Mouse (Mus musculus) liver, embryonic 15.5 days (tissue): Measurements from ENCODE around the gene Gfm1. TPM values are rescaled to one million over a fixed set of nuclear protein-coding genes. Genes with fewer than 3 reads are reported as not detected.
A peak's percentile ranks its signal among the peaks of the same experiment; 100 is the strongest.

Experiments
- ATAC-seq: fragments of 200-750 bp; cut with Nextera tagmentation; 2 replicates; pipeline ENCODE4 v1.8.0; 2017; ENCODE audit warnings: moderate number of reproducible peaks, mild to moderate bottlenecking, moderate library complexity; ENCODE audit not compliant: insufficient read depth
- H3K27ac ChIP-seq: fragments of 300-500 bp; sonication (generic); replicated peaks from 2 replicates; pipeline ENCODE4 v1.5.1; 2015; ENCODE audit warnings: mild to moderate bottlenecking, inconsistent platforms
- H3K27me3 ChIP-seq: fragments of 300-500 bp; sonication (generic); 2 replicates; pipeline ENCODE4 v1.6.1; 2015; ENCODE audit warnings: mild to moderate bottlenecking, inconsistent platforms
- H3K36me3 ChIP-seq: fragments of 300-500 bp; sonication (generic); replicated peaks from 2 replicates; pipeline ENCODE4 v1.6.1; 2015; ENCODE audit warnings: moderate library complexity, mild to moderate bottlenecking, inconsistent platforms
- H3K4me1 ChIP-seq: fragments of 300-500 bp; sonication (generic); replicated peaks from 2 replicates; pipeline ENCODE4 v1.6.1; 2015; ENCODE audit warnings: inconsistent platforms
- H3K4me2 ChIP-seq: fragments of 300-500 bp; sonication (generic); 2 replicates; pipeline ENCODE4 v1.6.1; 2015; ENCODE audit warnings: moderate library complexity, mild to moderate bottlenecking, inconsistent platforms
- H3K4me3 ChIP-seq: fragments of 300-500 bp; sonication (generic); replicated peaks from 2 replicates; pipeline ENCODE4 v1.5.1; 2015; ENCODE audit warnings: mild to moderate bottlenecking, inconsistent platforms
- H3K9ac ChIP-seq: fragments of 300-500 bp; sonication (generic); 2 replicates; pipeline ENCODE4 v1.6.1; 2015; ENCODE audit warnings: moderate library complexity, mild to moderate bottlenecking, inconsistent platforms
- H3K9me3 ChIP-seq: fragments of 300-500 bp; sonication (generic); replicated peaks from 2 replicates; pipeline ENCODE4 v1.6.1; 2016; ENCODE audit warnings: inconsistent platforms
- WGBS: fragments of 180-500 bp; shearing (Covaris S2); methylation state at CpG from one replicate; pipeline ENCODE4 v1.1.7; 2015; ENCODE audit warnings: mixed read lengths; ENCODE audit not compliant: insufficient replicate concordance; 5-methylcytosine and 5-hydroxymethylcytosine counted together
- polyA plus RNA-seq: library from polyadenylated mRNA; unstranded; fragments of >200 nt; fragmentation: Nextera tagmentation; extraction: Ambion mirVana; gene quantifications from 2 replicates; pipeline ENCODE4 v1.2.1, GENCODE M21; 2015

Gene Gfm1
- polyA plus RNA-seq, 1 experiment from 2014 or later = 29.8 TPM

DNA sequence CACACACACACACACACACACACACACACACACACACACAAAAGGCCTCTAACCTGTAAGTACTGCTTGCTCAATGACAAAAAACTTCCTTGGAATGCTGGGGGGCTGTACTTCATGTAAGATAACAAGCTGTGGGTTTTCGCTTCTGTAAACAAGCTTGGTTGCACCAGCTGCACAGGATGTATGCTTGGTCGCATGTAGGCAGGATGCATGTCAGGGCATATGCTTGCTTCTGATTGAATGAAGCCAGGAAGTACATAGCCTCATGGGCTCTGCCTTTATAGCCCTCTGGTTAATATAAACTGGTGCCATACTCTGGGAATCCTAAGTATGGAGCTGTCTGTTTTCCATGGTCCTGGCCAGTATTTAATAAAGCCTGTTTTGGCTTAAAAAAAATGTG lies 68.1 kb downstream of the Gfm1 start:
- Histone ChIP-seq H3K4me3 (no peak overlapping the region), H3K27me3 (no peaks in the 10 kb centered on the region), H3K4me2 (no peak overlapping the region), H3K36me3 (no peaks in the 10 kb centered on the region), H3K4me1 (peaks cover 9% of the 10 kb centered on the region), H3K9ac (no peak overlapping the region), H3K9me3 (no peaks in the 10 kb centered on the region), H3K27ac (no peak overlapping the region)
- WGBS = 66% methylated on average over 2 of the region's 2 CpGs
- no peak for ATAC-seq

DNA sequence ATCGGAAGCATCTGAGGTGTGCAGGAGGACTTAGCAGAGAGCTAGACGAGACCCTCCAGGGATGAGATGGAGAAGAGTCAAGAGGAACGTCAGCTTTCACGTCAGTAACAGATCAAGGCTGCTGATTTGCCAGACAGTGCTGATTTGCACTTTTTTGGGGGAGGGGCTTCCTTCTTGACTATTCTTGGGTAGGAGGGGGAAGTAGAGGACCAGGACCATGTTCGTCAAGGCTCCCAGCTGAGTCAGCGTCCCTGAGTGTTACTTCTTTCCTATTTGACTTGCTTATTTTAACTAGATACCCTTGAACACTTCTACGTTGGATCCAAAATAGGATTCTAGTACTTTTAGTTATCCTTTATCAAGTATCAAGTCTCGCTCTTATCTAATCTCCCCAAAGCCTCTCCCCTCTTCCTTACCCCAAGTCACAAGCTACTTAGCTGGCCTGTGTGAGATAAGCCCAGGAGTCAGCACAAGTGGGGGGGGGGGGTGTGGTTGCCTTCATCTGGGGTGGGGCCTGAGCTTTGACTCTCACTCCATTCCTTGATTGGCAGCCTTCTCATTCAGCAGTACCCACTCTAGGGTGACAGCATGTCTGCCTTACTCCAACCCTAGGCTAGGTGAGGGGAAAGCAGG lies 69.0 kb downstream of the Gfm1 start:
- Histone ChIP-seq H3K4me3 (no peak overlapping the region), H3K4me2 (no peak overlapping the region), H3K36me3 (no peaks in the 10 kb centered on the region), H3K4me1 (peaks cover 9% of the 10 kb centered on the region), H3K9me3 (no peaks in the 10 kb centered on the region), H3K27me3 (no peaks in the 10 kb centered on the region), H3K9ac (no peak overlapping the region), H3K27ac (no peak overlapping the region)
- peak; percentile 77 for ATAC-seq
- 57% methylated on average over 8 of the region's 8 CpGs for WGBS

DNA sequence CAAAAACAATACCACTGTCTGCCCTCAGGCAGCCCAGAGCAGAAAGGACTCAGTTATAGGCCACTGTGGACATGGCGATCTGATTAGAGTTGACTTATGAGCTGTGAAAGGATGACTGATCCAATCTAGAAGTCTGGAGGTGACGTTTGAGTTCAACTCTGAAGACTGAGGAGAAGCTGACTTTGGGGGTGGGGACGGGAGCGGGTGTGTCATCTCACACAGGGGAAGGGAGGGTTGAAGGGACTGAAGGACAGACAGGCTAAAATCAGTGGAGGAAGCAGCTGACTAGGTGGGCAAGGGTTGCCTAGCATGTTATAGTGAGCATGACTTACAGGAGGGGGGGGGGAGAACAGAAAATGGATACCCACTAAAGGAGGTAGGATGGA lies 69.5 kb downstream of the Gfm1 start:
- ATAC-seq = peak; percentile 31; the same call in 1 of the 2 replicates
- H3K9me3 ChIP-seq = no peaks in the 10 kb centered on the region
- WGBS = 64% methylated on average over 4 of the region's 4 CpGs
- H3K4me1 ChIP-seq = peaks cover 9% of the 10 kb centered on the region
- H3K9ac ChIP-seq = no peak overlapping the region
- no peak overlapping the region for H3K27ac ChIP-seq
- H3K4me3 ChIP-seq = no peak overlapping the region
- no peaks in the 10 kb centered on the region for H3K27me3 ChIP-seq
- H3K4me2 ChIP-seq = no peak overlapping the region
- H3K36me3 ChIP-seq = no peaks in the 10 kb centered on the region

DNA sequence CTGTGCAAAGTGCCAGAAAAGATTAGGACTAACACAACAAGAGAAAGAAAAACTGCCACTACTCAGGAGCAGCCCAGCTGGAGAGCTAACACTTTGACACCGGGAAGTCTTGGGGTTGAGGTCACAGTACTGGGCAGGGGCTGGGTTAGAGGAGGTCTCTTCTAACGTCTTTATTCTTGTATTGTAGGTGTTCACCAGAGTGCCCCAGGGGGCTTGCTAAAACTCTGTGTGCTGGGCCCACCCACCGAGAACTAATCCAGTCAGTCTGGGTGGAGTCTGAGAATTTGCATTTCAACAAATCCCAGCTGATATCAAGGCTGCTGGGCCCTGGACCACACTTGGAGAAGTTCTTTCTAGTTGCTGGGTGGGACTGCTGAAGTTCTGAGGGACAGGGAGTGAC lies 74.0 kb downstream of the Gfm1 start:
- 16% methylated on average over 3 of the region's 3 CpGs for WGBS
- no peaks in the 10 kb centered on the region for H3K36me3 ChIP-seq
- no peaks in the 10 kb centered on the region for H3K27me3 ChIP-seq
- H3K27ac ChIP-seq = no peak overlapping the region
- H3K4me1 ChIP-seq = 0 out of 2 replicates have a peak, but pooled peaks cover 4% of the 10 kb centered on the region
- no peak overlapping the region for H3K4me3 ChIP-seq
- no peak overlapping the region for H3K4me2 ChIP-seq
- no peak for ATAC-seq
- H3K9me3 ChIP-seq = no peaks in the 10 kb centered on the region
- no peak overlapping the region for H3K9ac ChIP-seq

GRCm38 (mm10) chr3:67505286-67505685 lies 75.4 kb downstream of the Gfm1 start:
- no peak overlapping the region for H3K9ac ChIP-seq
- no peaks in the 10 kb centered on the region for H3K27me3 ChIP-seq
- H3K4me1 ChIP-seq = no peaks in the 10 kb centered on the region
- H3K9me3 ChIP-seq = no peaks in the 10 kb centered on the region
- no peak overlapping the region for H3K4me3 ChIP-seq
- H3K27ac ChIP-seq = no peak overlapping the region
- H3K4me2 ChIP-seq = no peak overlapping the region
- no peak for ATAC-seq
- H3K36me3 ChIP-seq = no peaks in the 10 kb centered on the region
- 57% methylated on average over 2 of the region's 2 CpGs for WGBS

DNA sequence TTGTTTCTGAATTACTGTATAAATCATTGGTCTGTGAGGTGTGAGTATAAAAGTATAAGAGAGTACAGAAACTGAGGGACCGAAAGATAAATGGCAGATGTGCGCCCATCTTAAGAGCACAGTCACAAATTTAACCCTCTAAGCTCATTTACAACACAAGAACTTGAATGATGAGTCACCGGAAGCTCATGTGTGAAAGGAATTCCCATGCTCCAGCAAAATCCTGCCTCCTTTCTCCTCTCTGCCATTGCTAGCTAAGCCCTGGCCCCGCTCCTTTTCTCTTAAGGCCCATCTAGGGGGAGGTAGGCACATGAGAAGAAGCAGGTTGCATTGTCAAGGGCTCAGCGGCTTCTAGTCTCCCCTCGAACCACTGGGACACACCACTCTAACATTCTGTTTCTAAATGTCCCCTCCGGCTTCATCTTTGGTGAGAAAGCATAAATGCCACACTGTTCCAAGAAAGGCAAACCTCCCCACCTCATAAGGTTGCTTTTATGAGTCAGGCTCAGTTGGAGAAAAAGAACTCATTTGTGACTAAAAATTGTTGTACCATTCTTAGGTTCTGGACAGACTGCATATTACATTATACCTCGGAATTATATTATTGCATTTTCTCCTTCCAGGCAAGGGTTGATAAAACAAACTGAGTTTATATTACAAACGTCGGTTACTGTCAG lies 78.5 kb downstream of the Gfm1 start:
- Histone ChIP-seq H3K9me3 (no peaks in the 10 kb centered on the region), H3K27ac (no peak overlapping the region), H3K4me3 (no peak overlapping the region), H3K4me1 (no peaks in the 10 kb centered on the region), H3K27me3 (peaks cover 2% of the 10 kb centered on the region), H3K9ac (no peak overlapping the region), H3K36me3 (no peaks in the 10 kb centered on the region), H3K4me2 (no peak overlapping the region)
- 69% methylated on average over 10 of the region's 10 CpGs for WGBS
- no peak for ATAC-seq

DNA sequence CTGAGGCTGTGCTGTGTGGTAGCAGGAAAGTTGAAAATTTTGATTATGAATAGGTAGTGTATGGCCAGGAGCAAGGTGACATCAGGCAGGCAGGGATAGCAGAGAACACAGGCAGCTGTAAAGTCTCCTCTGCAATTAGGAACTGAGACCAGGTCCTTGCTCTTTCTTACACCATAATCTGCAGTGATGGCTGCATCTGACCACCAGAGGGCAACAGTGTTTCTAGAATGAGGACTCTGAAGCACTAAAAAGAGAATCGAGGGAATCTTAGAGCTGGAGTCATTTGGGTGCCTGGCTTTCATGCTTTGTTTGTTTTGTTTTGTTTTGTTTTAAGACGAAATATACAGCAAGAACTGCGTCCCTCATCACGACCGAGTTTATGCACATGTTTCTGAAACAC lies 82.9 kb downstream of the Gfm1 start:
- H3K4me2 ChIP-seq = no peak overlapping the region
- 0% methylated on average over 5 of the region's 5 CpGs for WGBS
- H3K4me1 ChIP-seq = 0 out of 2 replicates have a peak, but pooled peaks cover 5% of the 10 kb centered on the region
- no peak overlapping the region for H3K27ac ChIP-seq
- peaks cover 41% of the 10 kb centered on the region for H3K27me3 ChIP-seq
- H3K9me3 ChIP-seq = no peaks in the 10 kb centered on the region
- H3K4me3 ChIP-seq = no peak overlapping the region
- no peaks in the 10 kb centered on the region for H3K36me3 ChIP-seq
- no peak overlapping the region for H3K9ac ChIP-seq
- ATAC-seq = no peak

GRCm38 (mm10) chr3:67514801-67515273 lies 84.9 kb downstream of the Gfm1 start:
- H3K4me2 ChIP-seq = peak overlapping the region; percentile 74
- H3K9ac ChIP-seq = no peak overlapping the region
- 0 out of 2 replicates have a peak, but pooled peaks cover 5% of the 10 kb centered on the region for H3K4me1 ChIP-seq
- no peaks in the 10 kb centered on the region for H3K36me3 ChIP-seq
- peak overlapping the region; percentile 53 for H3K4me3 ChIP-seq
- no peak for ATAC-seq
- WGBS = 5% methylated on average over 40 of the region's 40 CpGs
- no peak overlapping the region for H3K27ac ChIP-seq
- peaks cover 41% of the 10 kb centered on the region for H3K27me3 ChIP-seq
- no peaks in the 10 kb centered on the region for H3K9me3 ChIP-seq

- Histone ChIP-seq H3K27me3 (peaks cover 41% of the 10 kb centered on the region), H3K4me1 (0 out of 2 replicates have a peak, but pooled peaks cover 5% of the 10 kb centered on the region), H3K9ac (no peak within 1 kb of the TSS), H3K9me3 (no peaks in the 10 kb centered on the region), H3K27ac (no peak within 1 kb of the TSS), H3K4me3 (peak within 1 kb of the TSS; percentile 53), H3K36me3 (no peaks in the 10 kb centered on the region), H3K4me2 (peak within 1 kb of the TSS; percentile 74)
- WGBS = 3% methylated on average over 38 of the region's 38 CpGs
- no peak for ATAC-seq
Measured at GRCm38 (mm10) chr3:67515274-67515801, 85.4 kb downstream of the Gfm1 start, which contains the start of gene Rarres1. Rarres1 (minus strand) TSS chr3:67515523.

GRCm38 (mm10) chr3:67520568-67521143 lies 90.8 kb downstream of the Gfm1 start:
- Histone ChIP-seq H3K4me3 (no peak overlapping the region), H3K9ac (no peak overlapping the region), H3K9me3 (no peaks in the 10 kb centered on the region), H3K36me3 (no peaks in the 10 kb centered on the region), H3K4me1 (no peaks in the 10 kb centered on the region), H3K27ac (no peak overlapping the region), H3K4me2 (no peak overlapping the region), H3K27me3 (peaks cover 17% of the 10 kb centered on the region)
- no peak for ATAC-seq
- WGBS = 67% methylated on average over 5 of the region's 5 CpGs

GRCm38 (mm10) chr3:67522709-67523108 lies 92.8 kb downstream of the Gfm1 start:
- no peak for ATAC-seq
- H3K4me1 ChIP-seq = no peaks in the 10 kb centered on the region
- H3K36me3 ChIP-seq = no peaks in the 10 kb centered on the region
- no peaks in the 10 kb centered on the region for H3K27me3 ChIP-seq
- H3K9me3 ChIP-seq = no peaks in the 10 kb centered on the region
- no peak overlapping the region for H3K4me3 ChIP-seq
- no peak overlapping the region for H3K27ac ChIP-seq
- WGBS = 58% methylated on average over 8 of the region's 8 CpGs
- H3K9ac ChIP-seq = no peak overlapping the region
- H3K4me2 ChIP-seq = no peak overlapping the region
